Mouse (Mus musculus) CH12.LX (cell line): ENCODE results near the gene Sult6b2. TPM values are rescaled to one million over a fixed set of nuclear protein-coding genes. Genes with fewer than 3 reads are reported as not detected.

Source experiments
- DNase-seq: peaks from one replicate; pipeline ENCODE4 v3.0.0-alpha.2; 2013; ENCODE audit errors: extremely low read depth
- H3K27ac ChIP-seq: 2 replicates; pipeline ENCODE4 v1.5.1; 2012; ENCODE audit warnings: low read depth, mild to moderate bottlenecking, control low read depth, moderate library complexity; ENCODE audit not compliant: insufficient read depth
- H3K27me3 ChIP-seq: replicated peaks from 2 replicates; pipeline ENCODE3; 2012; ENCODE audit warnings: inconsistent platforms
- H3K36me3 ChIP-seq, 2 experiments: replicated peaks in 1 of 2; 2 replicates each; pipeline versions ENCODE3 to v1.6.1; 2012; ENCODE audit warnings: inconsistent platforms in 1 of 2, low read length in 1 of 2, mild to moderate bottlenecking in 1 of 2, mixed read lengths in 1 of 2, moderate library complexity in 1 of 2; ENCODE audit not compliant: control insufficient read depth in 1 of 2, insufficient read depth in 1 of 2
- H3K4me1 ChIP-seq, 2 experiments: 2 replicates each; pipeline ENCODE4 v1.6.1; 2012; ENCODE audit warnings: inconsistent platforms in 1 of 2, moderate library complexity in 1 of 2; ENCODE audit not compliant: insufficient read depth in 2 of 2, control insufficient read depth in 1 of 2
- H3K4me2 ChIP-seq: 2 replicates; pipeline ENCODE4 v1.6.1; 2012; ENCODE audit warnings: low read depth, mild to moderate bottlenecking, control low read depth; ENCODE audit not compliant: poor library complexity, insufficient read depth, severe bottlenecking
- H3K4me3 ChIP-seq, 3 experiments: fragments of 150-350 bp in 1 of 3; sonication (generic) in 1 of 3; replicated peaks in 1 of 3; 2 replicates each; pipeline versions ENCODE3 to v1.5.1; 2011 to 2012; ENCODE audit warnings: low read depth in 2 of 3, low read length in 2 of 3, mild to moderate bottlenecking in 2 of 3, moderate library complexity in 2 of 3, control low read depth in 1 of 3, improper control_type of control experiment in 1 of 3, inconsistent platforms in 1 of 3, mixed read lengths in 1 of 3; ENCODE audit not compliant: poor library complexity in 1 of 3
- H3K79me2 ChIP-seq: replicated peaks from 2 replicates; pipeline ENCODE4 v1.6.1; 2012; ENCODE audit warnings: mild to moderate bottlenecking, moderate library complexity; ENCODE audit not compliant: control insufficient read depth, poor library complexity, insufficient read depth, severe bottlenecking; ENCODE audit errors: extremely low read depth
- H3K9ac ChIP-seq: 2 replicates; pipeline ENCODE4 v1.6.1; 2012; ENCODE audit warnings: low read depth, mild to moderate bottlenecking, control low read depth, moderate library complexity; ENCODE audit not compliant: insufficient read depth
- H3K9me3 ChIP-seq: replicated peaks from 2 replicates; pipeline ENCODE3; 2012; ENCODE audit warnings: low read length, inconsistent platforms, mixed read lengths
- CHD1 ChIP-seq: IDR thresholded peaks from 2 replicates; pipeline ENCODE4 v1.6.1; 2012; ENCODE audit warnings: low read depth, low read length, improper control_type of control experiment, inconsistent platforms
- ELF1 ChIP-seq: IDR thresholded peaks from 2 replicates; pipeline ENCODE4 v1.6.1; 2014; ENCODE audit warnings: low read depth, mild to moderate bottlenecking, inconsistent platforms, low read length, improper control_type of control experiment
- GABPA ChIP-seq: IDR thresholded peaks from 2 replicates; pipeline ENCODE4 v1.6.1; 2012; ENCODE audit warnings: low read depth, low read length, improper control_type of control experiment, inconsistent platforms; ENCODE audit not compliant: insufficient replicate concordance
- HCFC1 ChIP-seq: IDR thresholded peaks from 2 replicates; pipeline ENCODE4 v1.6.1; 2012; ENCODE audit warnings: low read depth, mild to moderate bottlenecking, inconsistent platforms, low read length, improper control_type of control experiment
- IRF4 ChIP-seq: IDR thresholded peaks from 2 replicates; pipeline ENCODE4 v1.6.1; 2014; ENCODE audit warnings: low read depth, mild to moderate bottlenecking, inconsistent platforms, low read length, improper control_type of control experiment
- JUN ChIP-seq: IDR thresholded peaks from 2 replicates; pipeline ENCODE4 v1.6.1; 2011; ENCODE audit warnings: low read depth, mild to moderate bottlenecking, low read length, improper control_type of control experiment, moderate library complexity; ENCODE audit not compliant: insufficient read depth
- MAFK ChIP-seq: IDR thresholded peaks from 2 replicates; pipeline ENCODE4 v1.6.1; 2011; ENCODE audit warnings: low read length, improper control_type of control experiment; ENCODE audit not compliant: insufficient replicate concordance
- MAZ ChIP-seq: IDR thresholded peaks from 2 replicates; pipeline ENCODE4 v1.6.1; 2012; ENCODE audit warnings: low read depth, mild to moderate bottlenecking, inconsistent platforms, low read length, improper control_type of control experiment, moderate library complexity
- MEF2A ChIP-seq: IDR thresholded peaks from 2 replicates; pipeline ENCODE4 v1.6.1; 2014; ENCODE audit warnings: low read depth, mild to moderate bottlenecking, inconsistent platforms, low read length, improper control_type of control experiment, borderline replicate concordance
- MYC ChIP-seq: IDR thresholded peaks from 2 replicates; pipeline ENCODE4 v1.6.1; 2011; ENCODE audit warnings: low read depth, mild to moderate bottlenecking, improper control_type of control experiment, low read length
- NRF1 ChIP-seq: IDR thresholded peaks from 2 replicates; pipeline ENCODE4 v1.6.1; 2014; ENCODE audit warnings: low read depth, mild to moderate bottlenecking, inconsistent platforms, low read length, improper control_type of control experiment, moderate library complexity
- POLR2A ChIP-seq: IDR thresholded peaks from 2 replicates; pipeline ENCODE4 v1.6.1; 2011; ENCODE audit warnings: low read depth, mild to moderate bottlenecking, improper control_type of control experiment, low read length
- SIN3A ChIP-seq: IDR thresholded peaks from 2 replicates; pipeline ENCODE4 v1.6.1; 2012; ENCODE audit warnings: low read length, improper control_type of control experiment, inconsistent platforms
- SMC3 ChIP-seq: IDR thresholded peaks from 2 replicates; pipeline ENCODE4 v1.6.1; 2011; ENCODE audit warnings: low read depth, low read length, improper control_type of control experiment
- TCF12 ChIP-seq: IDR thresholded peaks from 2 replicates; pipeline ENCODE4 v1.6.1; 2014; ENCODE audit warnings: low read depth, mild to moderate bottlenecking, inconsistent platforms, low read length, improper control_type of control experiment
- ZC3H11A ChIP-seq: IDR thresholded peaks from 2 replicates; pipeline ENCODE4 v1.6.1; 2012; ENCODE audit warnings: low read depth, mild to moderate bottlenecking, inconsistent platforms, low read length, improper control_type of control experiment
- dilution Hi-C: fragments of 300-500 bp; cut with MboI; formaldehyde crosslinking; loops from 2 replicates; pipeline ENCODE4 v1.14.3; 2020; ENCODE audit warnings: low sequenced_read_pairs; ENCODE audit not compliant: extremely low pct_unique_long_range_greater_than_20kb, extremely low pct_ligation_motif_present
- in situ Hi-C: fragments of 300-500 bp; cut with MboI; formaldehyde crosslinking; loops from 3 replicates; pipeline ENCODE4 v1.14.3; 2019; ENCODE audit warnings: low sequenced_read_pairs, low pct_ligation_motif_present, low pct_unique_long_range_greater_than_20kb, mixed read lengths
- polyA plus RNA-seq: library from polyadenylated mRNA; unstranded; fragments of >175 nt; gene quantifications from 2 replicates; pipeline ENCODE4 v1.2.1, GENCODE M21; 2012; ENCODE audit warnings: low read depth; ENCODE audit not compliant: insufficient read length
- total RNA-seq, 2 experiments: library from RNA; depleted of rRNA; stranded (reverse); fragments of 300-350 nt in 1 of 2; fragments of >200 nt in 1 of 2; gene quantifications; 2 replicates each; pipeline ENCODE4 v1.2.3; 2012 to 2014

The Sult6b2 gene
- total RNA-seq (2012; rRNA removed) (0.08 and 0.25 TPM in 2 replicates), total RNA-seq (2014; rRNA removed) (0.49 and 0.54 TPM in 2 replicates), polyA plus RNA-seq (1.1 and 1.8 TPM in 2 replicates)

DNA sequence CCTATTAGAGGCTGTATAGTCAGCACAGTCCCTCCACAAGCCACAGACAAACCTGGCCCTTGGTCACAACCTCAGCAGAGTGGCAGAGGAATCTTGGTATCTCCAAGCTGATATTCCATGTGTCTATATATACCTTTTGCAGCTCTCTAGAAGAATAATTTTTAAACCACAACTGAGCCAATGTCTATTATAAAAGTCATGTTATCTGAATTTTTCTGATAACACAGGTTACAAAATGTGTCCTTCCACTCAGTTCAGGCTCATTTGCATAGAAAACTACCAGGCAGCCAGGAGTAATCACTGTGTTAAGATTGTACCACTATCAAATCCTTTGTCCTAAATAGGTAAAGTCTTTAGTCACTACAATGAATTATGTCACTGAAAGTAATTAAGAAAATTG, at the start of gene Sult6b2:
Gene Sult6b2, minus strand, starts transcription at position 101 of the 400 bp plus-strand sequence.
- no peaks in the 10 kb centered on the region for H3K27me3 ChIP-seq
- no peak within 1 kb of the TSS for H3K4me3 ChIP-seq
- no peak within 1 kb of the TSS for H3K27ac ChIP-seq
- H3K79me2 ChIP-seq, result no peaks in the 10 kb centered on the region
- TF ChIP-seq MYC, result no peak
- no peak for TF ChIP-seq GABPA
- no peak for TF ChIP-seq MEF2A
- TF ChIP-seq HCFC1, result no peak
- TF ChIP-seq POLR2A, result no peak
- no peak for TF ChIP-seq JUN
- no peak for TF ChIP-seq NRF1
- no peak for TF ChIP-seq ELF1
- no peak for TF ChIP-seq CHD1
- TF ChIP-seq MAZ, result no peak
- TF ChIP-seq ZC3H11A, result no peak
- TF ChIP-seq SIN3A, result no peak
- no peaks in the 10 kb centered on the region for H3K9me3 ChIP-seq
- in situ Hi-C loops (no loop called here), dilution Hi-C loops (no loop called here)
- H3K4me2 ChIP-seq, result no peak within 1 kb of the TSS
- no peaks in the 10 kb centered on the region for H3K36me3 ChIP-seq
- H3K9ac ChIP-seq, result no peak within 1 kb of the TSS
- peaks cover 8 to 20% of the 10 kb centered on the region in 2 experiments; a peak in 3 of 4 replicates for H3K4me1 ChIP-seq
- DNase-seq, result no peak

DNA sequence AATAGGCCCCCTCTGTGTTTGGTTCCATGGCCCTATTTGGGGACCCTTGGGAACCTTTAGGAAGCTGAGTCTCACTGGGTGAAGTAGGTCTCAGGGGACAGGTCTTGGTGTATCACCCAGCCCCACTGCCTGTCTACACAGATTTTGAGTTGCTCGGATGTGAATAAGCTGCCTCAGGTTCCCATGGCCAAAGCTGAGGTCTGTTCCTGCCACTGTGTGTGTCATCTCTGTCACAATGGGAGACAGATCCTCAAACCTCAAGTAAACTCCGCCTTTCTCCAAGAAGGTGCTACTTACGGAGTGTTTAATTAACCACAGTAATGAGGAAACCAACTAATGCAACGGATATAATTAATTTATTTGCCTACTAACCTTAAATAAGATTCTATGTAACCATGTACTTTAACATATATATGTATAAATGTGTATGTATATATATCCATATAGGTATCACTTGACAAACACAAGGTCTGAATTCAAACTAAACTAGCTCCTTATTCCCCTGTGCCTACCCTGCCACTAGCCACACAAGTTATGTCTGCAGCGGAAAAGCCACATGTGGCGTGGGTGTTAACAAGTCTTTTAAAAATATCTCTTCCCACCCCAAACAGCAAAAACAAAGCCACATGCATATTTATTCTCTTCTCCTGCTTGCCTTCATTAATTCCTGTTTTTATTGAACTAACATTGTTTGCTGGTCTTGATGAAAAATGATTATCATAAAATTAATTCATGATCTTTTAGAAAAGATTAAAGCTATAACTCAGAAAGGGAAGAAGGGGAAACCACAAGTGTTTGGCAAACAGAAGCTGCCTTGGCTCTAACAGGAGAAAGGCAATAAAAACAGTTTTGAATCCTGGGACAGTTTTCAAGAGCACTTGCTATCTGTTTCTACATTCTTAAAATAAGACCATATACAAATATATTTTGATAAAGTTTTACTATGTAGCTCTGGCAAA, 48.4 kb upstream of the Sult6b2 start:
- Histone ChIP-seq H3K4me2 (no peak overlapping the region), H3K27ac (no peak overlapping the region), H3K36me3 (no peaks in the 10 kb centered on the region), H3K27me3 (no peaks in the 10 kb centered on the region), H3K9me3 (no peaks in the 10 kb centered on the region), H3K4me3 (no peak overlapping the region), H3K79me2 (no peaks in the 10 kb centered on the region), H3K9ac (no peak overlapping the region), H3K4me1 (peaks cover 14 to 48% of the 10 kb centered on the region in 2 experiments)
- dilution Hi-C loops, result no loop called here
- DNase-seq, result no peak
- in situ Hi-C loops, result loop anchor here (25.0 kb wide), 1 partner anchor 110 kb away; the partner anchor contains the start of gene St8sia1
- TF ChIP-seq SIN3A (no peak), CHD1 (no peak), SMC3 (no peak), IRF4 (no peak), MAFK (no peak), HCFC1 (no peak), TCF12 (no peak)
